Mouse (Mus musculus): ENCODE measurements around the gene Eif2a.

- TF ChIP-seq EP300 (IDR thresholded peaks at IDR 0.05; ENCODE audit: insufficient read depth, low read depth, low read length) (no peak), CTCF (IDR thresholded peaks at IDR 0.05; ENCODE audit: low read depth, low read length) (peak; percentile 87), POLR2A (IDR thresholded peaks at IDR 0.05; ENCODE audit: insufficient read depth, low read length) (no peak)
These were observed 39.7 kb upstream of the Eif2a start for GRCm38 (mm10) chr3:58485883-58486282.
